Mouse (Mus musculus) retina, adult 2 months (tissue): ENCODE measurements around the gene Trim61.
"Not testable (repeated sequence)": the region's sequence is repeated elsewhere in the genome, so short reads cannot be mapped to it uniquely, and the experiment has no call there.

Experiments used
- DNase-seq: peaks from one replicate; pipeline ENCODE4 v3.0.0-alpha.2; 2012; ENCODE audit warnings: low read depth, low spot score

The Trim61 gene

GRCm38 (mm10) chr8:65018423-65018822 is at the start of gene Trim61, which contains the start of gene Trim60:
Gene Trim61 (minus strand): TSS chr8:65018523.
Gene Trim60 (minus strand): TSS chr8:65018584.
- no peak for DNase-seq

GRCm38 (mm10) chr8:65067694-65068472 is 49.6 kb upstream of the Trim61 start:
- DNase-seq, result no peak

- no peak for DNase-seq
Measured at GRCm38 (mm10) chr8:65067031-65067430, 48.7 kb upstream of the Trim61 start.

GRCm38 (mm10) chr8:65065622-65066021 is 47.3 kb upstream of the Trim61 start:
- no peak for DNase-seq

- no peak for DNase-seq
Measured at GRCm38 (mm10) chr8:65064071-65064470, 45.7 kb upstream of the Trim61 start.

- DNase-seq, result no peak
Measured at GRCm38 (mm10) chr8:65062195-65062594, 43.9 kb upstream of the Trim61 start.

- DNase-seq, result no peak
Measured at GRCm38 (mm10) chr8:65056722-65057121, 38.4 kb upstream of the Trim61 start.

- DNase-seq, result no peak
Measured at GRCm38 (mm10) chr8:65053968-65054367, 35.6 kb upstream of the Trim61 start.

- DNase-seq, result no peak
Measured at GRCm38 (mm10) chr8:65053554-65053953, 35.2 kb upstream of the Trim61 start.

- DNase-seq, result no peak
Measured at GRCm38 (mm10) chr8:65047801-65048200, 29.5 kb upstream of the Trim61 start.

GRCm38 (mm10) chr8:65047193-65047592 is 28.9 kb upstream of the Trim61 start:
- DNase-seq, result no peak

- no peak for DNase-seq
Measured at GRCm38 (mm10) chr8:65046565-65046964, 28.2 kb upstream of the Trim61 start.

GRCm38 (mm10) chr8:65037117-65037533 is 18.8 kb upstream of the Trim61 start, which contains the start of gene Apela:
Gene Apela (minus strand): TSS chr8:65037336.
- DNase-seq, result no peak

- no peak for DNase-seq
Measured at GRCm38 (mm10) chr8:65034136-65034535, 15.8 kb upstream of the Trim61 start.

- no peak for DNase-seq
Measured at GRCm38 (mm10) chr8:65033056-65033455, 14.7 kb upstream of the Trim61 start.

- no peak for DNase-seq
Measured at GRCm38 (mm10) chr8:65032107-65032506, 13.8 kb upstream of the Trim61 start.

- DNase-seq, result no peak
Measured at GRCm38 (mm10) chr8:65030735-65031485, 12.6 kb upstream of the Trim61 start.

- no peak for DNase-seq
Measured at GRCm38 (mm10) chr8:65029776-65030175, 11.5 kb upstream of the Trim61 start.

- peak; percentile 41 for DNase-seq
Measured at GRCm38 (mm10) chr8:65028959-65029686, 10.8 kb upstream of the Trim61 start.

- no peak for DNase-seq
Measured at GRCm38 (mm10) chr8:65022485-65022884, 4.2 kb upstream of the Trim61 start.

- not testable (repeated sequence) for DNase-seq
Measured at GRCm38 (mm10) chr8:65007616-65008015, 10.7 kb downstream of the Trim61 start.

- DNase-seq, result no peak
Measured at GRCm38 (mm10) chr8:64998806-64999365, 19.4 kb downstream of the Trim61 start.
